Mouse (Mus musculus): Measurements from ENCODE around the gene Arid3b. TPM values are rescaled to one million over a fixed set of nuclear protein-coding genes. Genes with fewer than 3 reads are reported as not detected.
A peak's percentile ranks its signal among the peaks of the same experiment; 100 is the strongest.

Gene Arid3b
- polyA plus RNA-seq, 1 experiment from 2014 or later, result 32.1 TPM

DNA sequence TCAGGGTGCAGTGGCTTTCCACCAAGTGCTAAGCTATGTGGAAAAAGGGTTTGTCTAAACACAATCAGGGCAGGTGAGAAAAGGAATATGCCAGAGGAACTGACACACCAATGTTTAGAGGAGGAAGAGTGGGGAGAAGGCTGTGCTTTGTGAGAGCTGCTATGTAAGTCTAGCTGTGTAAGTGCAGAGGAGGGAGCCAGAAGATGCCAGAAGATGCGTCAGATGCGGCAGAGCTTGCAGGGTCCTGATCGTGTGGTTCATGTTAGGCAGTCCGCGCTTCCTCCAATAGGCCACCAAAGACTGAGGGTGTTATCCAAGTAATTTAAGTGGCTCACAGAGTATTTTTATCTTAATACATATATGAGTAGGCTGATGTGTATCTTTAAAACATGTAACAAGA is 31.3 kb upstream of the Arid3b start:
- ATAC-seq (replicated peaks; ENCODE audit: low FRiP score) (no peak), DNase-seq (ENCODE audit: low spot score) (no peak)
- Histone ChIP-seq H3K4me1 (replicated peaks; ENCODE audit: control insufficient read depth, insufficient read depth, low read length) (no peaks in the 10 kb centered on the region), H3K9ac (ENCODE audit: low read length) (no peak overlapping the region), H3K27ac (ENCODE audit: low read depth, low read length) (no peak overlapping the region), H3K36me3 (ENCODE audit: control insufficient read depth, insufficient read depth, low read length) (no peaks in the 10 kb centered on the region), H3K27me3 (ENCODE audit: control insufficient read depth, insufficient read depth, low read length) (no peaks in the 10 kb centered on the region), H3K4me3 (ENCODE audit: low read depth, low read length) (no peak overlapping the region), H3K9me3 (ENCODE audit: control insufficient read depth, low read length) (no peaks in the 10 kb centered on the region), H3K4me2 (ENCODE audit: low read depth, low read length, severe bottlenecking) (no peak overlapping the region)
- WGBS, result 87% methylated on average over 5 of the region's 5 CpGs

DNA sequence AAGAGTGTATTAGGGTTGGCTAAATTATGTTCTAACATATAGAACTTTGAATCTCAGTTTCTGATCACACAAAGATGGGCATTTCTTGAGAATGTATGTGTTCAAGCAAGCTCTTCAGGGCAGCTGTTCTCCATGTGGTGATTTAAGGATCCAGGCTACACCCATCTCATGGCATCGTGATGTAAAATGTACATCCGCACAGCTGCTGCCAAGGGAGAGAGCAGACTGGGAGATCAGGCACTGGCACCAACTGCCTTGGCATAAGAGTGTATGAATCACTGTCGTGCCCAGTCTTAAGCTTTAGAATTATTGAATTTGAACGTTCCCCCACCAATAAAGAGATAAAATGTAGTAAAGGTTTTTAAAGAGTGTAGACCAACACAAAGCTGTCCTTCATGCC is 30.6 kb upstream of the Arid3b start:
- Histone ChIP-seq H3K4me2 (ENCODE audit: low read depth, low read length, severe bottlenecking) (no peak overlapping the region), H3K4me3 (ENCODE audit: low read depth, low read length) (no peak overlapping the region), H3K9ac (ENCODE audit: low read length) (no peak overlapping the region), H3K27me3 (ENCODE audit: control insufficient read depth, insufficient read depth, low read length) (no peaks in the 10 kb centered on the region), H3K36me3 (ENCODE audit: control insufficient read depth, insufficient read depth, low read length) (no peaks in the 10 kb centered on the region), H3K4me1 (replicated peaks; ENCODE audit: control insufficient read depth, insufficient read depth, low read length) (no peaks in the 10 kb centered on the region), H3K9me3 (ENCODE audit: control insufficient read depth, low read length) (no peaks in the 10 kb centered on the region), H3K27ac (ENCODE audit: low read depth, low read length) (no peak overlapping the region)
- ATAC-seq (replicated peaks; ENCODE audit: low FRiP score) (no peak), DNase-seq (ENCODE audit: low spot score) (no peak)
- WGBS, result 90% methylated on average over 4 of the region's 4 CpGs

DNA sequence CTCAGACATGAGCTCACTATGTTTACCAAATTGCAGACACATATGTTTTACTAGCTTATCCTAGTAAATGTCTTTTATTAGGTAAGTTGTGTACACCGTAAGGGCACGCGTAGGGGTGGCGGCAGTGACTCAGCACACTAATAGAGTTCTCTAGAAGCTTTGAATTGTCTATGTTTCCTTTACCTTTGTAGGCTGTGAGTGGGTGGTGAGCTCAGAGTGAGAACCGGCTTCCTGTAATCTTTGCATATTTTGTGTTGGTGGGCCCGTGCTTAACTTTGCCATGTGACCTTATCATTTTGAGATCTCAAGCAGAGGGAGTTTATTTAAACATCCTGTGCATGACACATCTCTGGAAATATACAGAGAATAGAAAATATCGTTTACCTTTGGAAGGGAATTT is 29.9 kb upstream of the Arid3b start:
- ATAC-seq (replicated peaks; ENCODE audit: low FRiP score) (no peak), DNase-seq (ENCODE audit: low spot score) (no peak)
- H3K27me3 ChIP-seq (ENCODE audit: control insufficient read depth, insufficient read depth, low read length), result no peaks in the 10 kb centered on the region
- H3K4me2 ChIP-seq (ENCODE audit: low read depth, low read length, severe bottlenecking), result no peak overlapping the region
- H3K27ac ChIP-seq (ENCODE audit: low read depth, low read length), result no peak overlapping the region
- H3K4me3 ChIP-seq (ENCODE audit: low read depth, low read length), result no peak overlapping the region
- no peak overlapping the region for H3K9ac ChIP-seq (ENCODE audit: low read length)
- H3K9me3 ChIP-seq (ENCODE audit: control insufficient read depth, low read length), result no peaks in the 10 kb centered on the region
- H3K4me1 ChIP-seq (replicated peaks; ENCODE audit: control insufficient read depth, insufficient read depth, low read length), result 0 out of 2 replicates have a peak, but pooled peaks cover 2% of the 10 kb centered on the region
- WGBS, result 91% methylated on average over 7 of the region's 7 CpGs
- H3K36me3 ChIP-seq (ENCODE audit: control insufficient read depth, insufficient read depth, low read length), result no peaks in the 10 kb centered on the region

GRCm38 (mm10) chr9:57864336-57864735 is 27.7 kb upstream of the Arid3b start:
- H3K9me3 ChIP-seq (ENCODE audit: control insufficient read depth, low read length), result no peaks in the 10 kb centered on the region
- H3K27ac ChIP-seq (ENCODE audit: low read depth, low read length), result no peak overlapping the region
- no peak overlapping the region for H3K9ac ChIP-seq (ENCODE audit: low read length)
- DNase-seq (ENCODE audit: low spot score), result no peak
- no peak overlapping the region for H3K4me3 ChIP-seq (ENCODE audit: low read depth, low read length)
- H3K27me3 ChIP-seq (ENCODE audit: control insufficient read depth, insufficient read depth, low read length), result no peaks in the 10 kb centered on the region
- H3K36me3 ChIP-seq (ENCODE audit: control insufficient read depth, insufficient read depth, low read length), result no peaks in the 10 kb centered on the region
- 0 out of 2 replicates have a peak, but pooled peaks cover 2% of the 10 kb centered on the region for H3K4me1 ChIP-seq (replicated peaks; ENCODE audit: control insufficient read depth, insufficient read depth, low read length)
- no peak overlapping the region for H3K4me2 ChIP-seq (ENCODE audit: low read depth, low read length, severe bottlenecking)
- ATAC-seq (replicated peaks; ENCODE audit: low FRiP score), result no peak

GRCm38 (mm10) chr9:57861951-57862471 is 25.4 kb upstream of the Arid3b start:
- H3K27ac ChIP-seq (ENCODE audit: low read depth, low read length), result no peak overlapping the region
- H3K4me1 ChIP-seq (replicated peaks; ENCODE audit: control insufficient read depth, insufficient read depth, low read length), result 0 out of 2 replicates have a peak, but pooled peaks cover 2% of the 10 kb centered on the region
- H3K36me3 ChIP-seq (ENCODE audit: control insufficient read depth, insufficient read depth, low read length), result no peaks in the 10 kb centered on the region
- no peaks in the 10 kb centered on the region for H3K9me3 ChIP-seq (ENCODE audit: control insufficient read depth, low read length)
- H3K9ac ChIP-seq (ENCODE audit: low read length), result no peak overlapping the region
- ATAC-seq (replicated peaks; ENCODE audit: low FRiP score), result no peak
- H3K27me3 ChIP-seq (ENCODE audit: control insufficient read depth, insufficient read depth, low read length), result no peaks in the 10 kb centered on the region
- DNase-seq (ENCODE audit: low spot score), result peak; percentile 67
- WGBS, result 40% methylated on average over 9 of the region's 9 CpGs
- H3K4me3 ChIP-seq (ENCODE audit: low read depth, low read length), result no peak overlapping the region
- H3K4me2 ChIP-seq (ENCODE audit: low read depth, low read length, severe bottlenecking), result no peak overlapping the region

GRCm38 (mm10) chr9:57856456-57856855 is 19.9 kb upstream of the Arid3b start:
- no peak for DNase-seq (ENCODE audit: low spot score)
- no peak overlapping the region for H3K4me3 ChIP-seq (ENCODE audit: low read depth, low read length)
- no peak for ATAC-seq (replicated peaks; ENCODE audit: low FRiP score)
- no peaks in the 10 kb centered on the region for H3K36me3 ChIP-seq (ENCODE audit: control insufficient read depth, insufficient read depth, low read length)
- H3K27ac ChIP-seq (ENCODE audit: low read depth, low read length), result no peak overlapping the region
- WGBS, result 92% methylated on average over 2 of the region's 2 CpGs
- no peak overlapping the region for H3K4me2 ChIP-seq (ENCODE audit: low read depth, low read length, severe bottlenecking)
- H3K4me1 ChIP-seq (replicated peaks; ENCODE audit: control insufficient read depth, insufficient read depth, low read length), result no peaks in the 10 kb centered on the region
- no peaks in the 10 kb centered on the region for H3K27me3 ChIP-seq (ENCODE audit: control insufficient read depth, insufficient read depth, low read length)
- H3K9me3 ChIP-seq (ENCODE audit: control insufficient read depth, low read length), result no peaks in the 10 kb centered on the region
- no peak overlapping the region for H3K9ac ChIP-seq (ENCODE audit: low read length)

DNA sequence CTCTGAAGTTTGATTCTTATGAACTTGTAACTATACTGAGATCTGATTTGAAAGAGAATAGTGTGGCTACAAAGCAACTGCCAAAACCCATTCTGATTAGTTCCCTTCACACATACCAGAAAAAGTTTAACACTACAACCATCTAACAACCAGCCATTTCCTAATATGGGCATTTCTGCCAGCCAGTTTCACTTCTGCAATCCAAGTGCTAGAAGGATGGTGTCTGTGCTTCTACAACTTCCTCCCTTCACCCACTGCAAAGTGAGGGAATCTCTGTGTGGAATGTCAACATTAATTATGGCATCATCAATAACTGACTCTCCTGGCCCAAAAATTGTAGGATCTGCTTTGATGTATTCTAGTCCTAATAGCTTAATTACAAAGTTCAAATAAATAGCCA is 17.7 kb upstream of the Arid3b start:
- Histone ChIP-seq H3K4me1 (replicated peaks; ENCODE audit: control insufficient read depth, insufficient read depth, low read length) (no peaks in the 10 kb centered on the region), H3K4me2 (ENCODE audit: low read depth, low read length, severe bottlenecking) (no peak overlapping the region), H3K9ac (ENCODE audit: low read length) (no peak overlapping the region), H3K27ac (ENCODE audit: low read depth, low read length) (no peak overlapping the region), H3K36me3 (ENCODE audit: control insufficient read depth, insufficient read depth, low read length) (no peaks in the 10 kb centered on the region), H3K27me3 (ENCODE audit: control insufficient read depth, insufficient read depth, low read length) (no peaks in the 10 kb centered on the region), H3K9me3 (ENCODE audit: control insufficient read depth, low read length) (no peaks in the 10 kb centered on the region), H3K4me3 (ENCODE audit: low read depth, low read length) (no peak overlapping the region)
- no peak for ATAC-seq (replicated peaks; ENCODE audit: low FRiP score)
- DNase-seq (ENCODE audit: low spot score), result no peak

DNA sequence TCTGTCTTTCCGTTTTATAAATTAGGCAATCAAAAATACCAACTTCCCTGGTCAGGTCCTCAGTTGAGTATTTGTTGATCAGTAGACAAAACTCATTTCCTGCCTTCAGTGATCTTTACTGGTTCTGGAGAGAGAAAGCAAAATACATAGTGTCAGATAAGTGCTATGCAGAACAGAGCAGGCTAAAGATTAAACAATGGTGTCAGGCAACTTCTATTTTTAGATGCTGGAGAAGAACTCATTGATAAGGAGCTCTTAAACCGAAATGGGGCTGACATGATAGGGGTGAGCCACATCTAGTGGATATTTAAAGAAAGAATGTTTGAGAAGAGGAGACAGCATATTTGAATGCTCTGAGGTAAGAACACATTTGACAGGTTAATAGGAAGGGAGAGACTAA is 2.4 kb upstream of the Arid3b start:
- H3K27ac ChIP-seq (ENCODE audit: low read depth, low read length), result no peak overlapping the region
- no peak overlapping the region for H3K9ac ChIP-seq (ENCODE audit: low read length)
- ATAC-seq (replicated peaks; ENCODE audit: low FRiP score), result no peak

DNA sequence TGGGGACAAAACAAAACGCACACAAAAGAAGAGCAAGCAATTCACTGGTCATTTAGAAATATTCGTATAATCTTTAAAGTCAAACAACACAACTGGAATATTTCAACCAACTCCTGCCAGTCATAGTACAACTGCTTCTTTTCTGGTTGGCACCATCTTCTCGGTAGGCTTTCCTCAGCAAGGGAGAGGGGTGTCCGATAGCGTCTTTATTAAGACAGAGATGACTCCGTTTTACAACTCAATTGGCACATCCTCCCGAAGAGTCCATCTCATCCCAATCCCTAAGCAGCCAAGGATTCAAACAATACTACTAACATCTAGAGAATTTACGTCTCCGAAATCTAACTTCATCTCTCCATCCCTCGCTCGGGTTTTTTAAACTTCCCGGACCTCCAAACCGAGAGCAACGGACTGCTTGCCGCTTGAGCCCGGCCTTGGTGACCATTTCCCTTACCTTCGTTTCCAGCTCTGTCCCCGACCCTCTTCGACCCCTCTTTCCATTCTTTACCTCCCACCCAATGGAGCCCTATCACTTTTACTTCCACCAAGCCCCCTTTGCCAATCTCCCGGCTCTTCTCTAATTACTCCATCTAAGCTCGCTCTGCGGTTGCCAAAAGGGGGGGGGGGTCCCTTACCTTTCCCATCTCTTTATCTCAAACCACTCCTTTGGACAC is 615 bp downstream of the Arid3b start:
- under 1% methylated on average over 22 of the region's 22 CpGs for WGBS
- Histone ChIP-seq H3K27me3 (ENCODE audit: control insufficient read depth, insufficient read depth, low read length) (no peaks in the 10 kb centered on the region), H3K36me3 (ENCODE audit: control insufficient read depth, insufficient read depth, low read length) (no peaks in the 10 kb centered on the region), H3K4me1 (replicated peaks; ENCODE audit: control insufficient read depth, insufficient read depth, low read length) (peaks cover 18% of the 10 kb centered on the region), H3K9ac (ENCODE audit: low read length) (peak overlapping the region; percentile 73), H3K4me3 (ENCODE audit: low read depth, low read length) (peak overlapping the region; percentile 58), H3K27ac (ENCODE audit: low read depth, low read length) (peak overlapping the region; percentile 79), H3K9me3 (ENCODE audit: control insufficient read depth, low read length) (no peaks in the 10 kb centered on the region), H3K4me2 (ENCODE audit: low read depth, low read length, severe bottlenecking) (peak overlapping the region; percentile 68)
- DNase-seq (ENCODE audit: low spot score) (no peak), ATAC-seq (replicated peaks; ENCODE audit: low FRiP score) (no peak)

More for the DNA sequence above, 2.4 kb upstream of the Arid3b start:
- WGBS, result 90% methylated on average over 2 of the region's 2 CpGs
- no peak overlapping the region for H3K4me2 ChIP-seq (ENCODE audit: low read depth, low read length, severe bottlenecking)
- no peak overlapping the region for H3K4me3 ChIP-seq (ENCODE audit: low read depth, low read length)
- H3K4me1 ChIP-seq (replicated peaks; ENCODE audit: control insufficient read depth, insufficient read depth, low read length), result peaks cover 6% of the 10 kb centered on the region; the same call in 1 of the 2 replicates
- DNase-seq (ENCODE audit: low spot score), result no peak
- no peaks in the 10 kb centered on the region for H3K27me3 ChIP-seq (ENCODE audit: control insufficient read depth, insufficient read depth, low read length)
- H3K36me3 ChIP-seq (ENCODE audit: control insufficient read depth, insufficient read depth, low read length), result no peaks in the 10 kb centered on the region
- H3K9me3 ChIP-seq (ENCODE audit: control insufficient read depth, low read length), result no peaks in the 10 kb centered on the region
